Mouse (Mus musculus): Measurements from ENCODE around the gene Nedd8. TPM values are rescaled to one million over a fixed set of nuclear protein-coding genes. Genes with fewer than 3 reads are reported as not detected.

Nedd8 gene
- polyA plus RNA-seq, 1 experiment from 2014 or later: 563 TPM

GRCm38 (mm10) chr14:55614565-55615178, 57.3 kb downstream of the Nedd8 start:
- Histone ChIP-seq H3K36me3 (ENCODE audit: control insufficient read depth, insufficient read depth, low read length) (peaks cover 6% of the 10 kb centered on the region), H3K9ac (ENCODE audit: low read length) (no peak overlapping the region), H3K4me2 (ENCODE audit: low read length) (no peak overlapping the region), H3K4me1 (ENCODE audit: control insufficient read depth in 2 of 2, insufficient read depth in 2 of 2, low read length in 2 of 2) (peaks cover 5 to 18% of the 10 kb centered on the region in 2 experiments; a peak in 3 of 4 replicates), H3K27me3 (ENCODE audit: control insufficient read depth, insufficient read depth, low read length) (no peaks in the 10 kb centered on the region), H3K4me3 (ENCODE audit: control insufficient read depth in 1 of 2, insufficient read depth in 1 of 2, low read depth in 1 of 2, low read length in 2 of 2) (no peak overlapping the region), H3K27ac (replicated peaks in 1 of 2; ENCODE audit: control insufficient read depth in 1 of 2, insufficient read depth in 1 of 2, low read depth in 2 of 2, low read length in 2 of 2) (no peak overlapping the region), H3K9me3 (ENCODE audit: control insufficient read depth, low read length) (no peaks in the 10 kb centered on the region)
- no peak for ATAC-seq (ENCODE audit: insufficient number of reproducible peaks, insufficient read depth, low FRiP score, low read depth)
- WGBS: 58% methylated on average over 7 of the region's 7 CpGs

GRCm38 (mm10) chr14:55613346-55613745, 58.6 kb downstream of the Nedd8 start:
- 18% methylated on average over 6 of the region's 6 CpGs for WGBS
- Histone ChIP-seq H3K9ac (ENCODE audit: low read length) (no peak overlapping the region), H3K4me3 (ENCODE audit: control insufficient read depth in 1 of 2, insufficient read depth in 1 of 2, low read depth in 1 of 2, low read length in 2 of 2) (no peak overlapping the region), H3K4me2 (ENCODE audit: low read length) (no peak overlapping the region), H3K27ac (replicated peaks in 1 of 2; ENCODE audit: control insufficient read depth in 1 of 2, insufficient read depth in 1 of 2, low read depth in 2 of 2, low read length in 2 of 2) (0 out of 4 replicates have a peak overlapping the region, but pooled peaks of 1 of the 2 experiments have one; percentile 19), H3K4me1 (ENCODE audit: control insufficient read depth in 2 of 2, insufficient read depth in 2 of 2, low read length in 2 of 2) (peaks cover 3 to 12% of the 10 kb centered on the region in 2 experiments; a peak in 3 of 4 replicates), H3K9me3 (ENCODE audit: control insufficient read depth, low read length) (no peaks in the 10 kb centered on the region), H3K27me3 (ENCODE audit: control insufficient read depth, insufficient read depth, low read length) (no peaks in the 10 kb centered on the region), H3K36me3 (ENCODE audit: control insufficient read depth, insufficient read depth, low read length) (peaks cover 19% of the 10 kb centered on the region)
- no peak for ATAC-seq (ENCODE audit: insufficient number of reproducible peaks, insufficient read depth, low FRiP score, low read depth)

Other genes starting within 250 kb of the Nedd8 start
- 43.4 and 54.1 TPM in 2 replicates for gene Dhrs4, start 193.4 kb downstream of the Nedd8 start, polyA plus RNA-seq (2014; fragmentation: Nextera tagmentation; extraction: Ambion mirVana)
- gene Carmil3, start 181.5 kb downstream of the Nedd8 start, polyA plus RNA-seq (2014; fragmentation: Nextera tagmentation; extraction: Ambion mirVana): 1.6 and 2.9 TPM in 2 replicates
- gene Cpne6, start 161.7 kb downstream of the Nedd8 start, polyA plus RNA-seq (2014; fragmentation: Nextera tagmentation; extraction: Ambion mirVana): 0.12 and 0.36 TPM in 2 replicates
- not detected in 2 replicates for gene Nrl, start 147.1 kb downstream of the Nedd8 start, polyA plus RNA-seq (2014; fragmentation: Nextera tagmentation; extraction: Ambion mirVana)
- 35.1 TPM in 2 replicates for gene Pck2, start 131.9 kb downstream of the Nedd8 start, polyA plus RNA-seq (2014; fragmentation: Nextera tagmentation; extraction: Ambion mirVana)
- gene Dcaf11, start 112.1 kb downstream of the Nedd8 start, polyA plus RNA-seq (2014; fragmentation: Nextera tagmentation; extraction: Ambion mirVana): 68.1 and 74.1 TPM in 2 replicates
- not detected in 2 replicates for gene A730061H03Rik, start 111.7 kb downstream of the Nedd8 start, polyA plus RNA-seq (2014; fragmentation: Nextera tagmentation; extraction: Ambion mirVana)
- gene Fitm1, start 96.5 kb downstream of the Nedd8 start, polyA plus RNA-seq (2014; fragmentation: Nextera tagmentation; extraction: Ambion mirVana): 97.6 and 102 TPM in 2 replicates
- gene Psme1, start 94.0 kb downstream of the Nedd8 start, polyA plus RNA-seq (2014; fragmentation: Nextera tagmentation; extraction: Ambion mirVana): 224 and 250 TPM in 2 replicates
- 22.6 and 22.7 TPM in 2 replicates for gene Emc9, start 86.8 kb downstream of the Nedd8 start, polyA plus RNA-seq (2014; fragmentation: Nextera tagmentation; extraction: Ambion mirVana)
- gene Psme2, start 81.0 kb downstream of the Nedd8 start, polyA plus RNA-seq (2014; fragmentation: Nextera tagmentation; extraction: Ambion mirVana): 225 and 229 TPM in 2 replicates
- gene Rnf31, start 80.4 kb downstream of the Nedd8 start, polyA plus RNA-seq (2014; fragmentation: Nextera tagmentation; extraction: Ambion mirVana): 12.7 and 13.1 TPM in 2 replicates
- 9.8 and 10.1 TPM in 2 replicates for gene Irf9, start 68.6 kb downstream of the Nedd8 start, polyA plus RNA-seq (2014; fragmentation: Nextera tagmentation; extraction: Ambion mirVana)
- gene Rec8, start 54.1 kb downstream of the Nedd8 start, polyA plus RNA-seq (2014; fragmentation: Nextera tagmentation; extraction: Ambion mirVana): 7.1 and 10.2 TPM in 2 replicates
- 65.7 and 68.4 TPM in 2 replicates for gene Ipo4, start 36.2 kb downstream of the Nedd8 start, polyA plus RNA-seq (2014; fragmentation: Nextera tagmentation; extraction: Ambion mirVana)
- gene Gm49378, start 34.2 kb downstream of the Nedd8 start, polyA plus RNA-seq (2014; fragmentation: Nextera tagmentation; extraction: Ambion mirVana): 1.8 and 2.5 TPM in 2 replicates
- gene Tm9sf1, start 28.3 kb downstream of the Nedd8 start, polyA plus RNA-seq (2014; fragmentation: Nextera tagmentation; extraction: Ambion mirVana): 86.6 and 90.0 TPM in 2 replicates
- gene Tssk4, start 21.9 kb downstream of the Nedd8 start, polyA plus RNA-seq (2014; fragmentation: Nextera tagmentation; extraction: Ambion mirVana): 0.35 and 0.46 TPM in 2 replicates
- 99.2 and 100 TPM in 2 replicates for gene Mdp1, start 11.6 kb downstream of the Nedd8 start, polyA plus RNA-seq (2014; fragmentation: Nextera tagmentation; extraction: Ambion mirVana)
- 40.6 and 40.9 TPM in 2 replicates for gene Gmpr2, start 183 bp downstream of the Nedd8 start, polyA plus RNA-seq (2014; fragmentation: Nextera tagmentation; extraction: Ambion mirVana)
- 28.7 and 31.6 TPM in 2 replicates for gene Tinf2, start 9.7 kb upstream of the Nedd8 start, polyA plus RNA-seq (2014; fragmentation: Nextera tagmentation; extraction: Ambion mirVana)
- 0.13 and 0.14 TPM in 2 replicates for gene Tgm1, start 41.8 kb upstream of the Nedd8 start, polyA plus RNA-seq (2014; fragmentation: Nextera tagmentation; extraction: Ambion mirVana)
- gene Rabggta, start 50.1 kb upstream of the Nedd8 start, polyA plus RNA-seq (2014; fragmentation: Nextera tagmentation; extraction: Ambion mirVana): 20.1 and 20.5 TPM in 2 replicates
- gene Dhrs1, start 73.6 kb upstream of the Nedd8 start, polyA plus RNA-seq (2014; fragmentation: Nextera tagmentation; extraction: Ambion mirVana): 59.8 and 70.6 TPM in 2 replicates
- gene Nop9, start 73.6 kb upstream of the Nedd8 start, polyA plus RNA-seq (2014; fragmentation: Nextera tagmentation; extraction: Ambion mirVana): 21.3 and 25.2 TPM in 2 replicates
- 1.5 and 1.6 TPM in 2 replicates for gene Cideb, start 86.3 kb upstream of the Nedd8 start, polyA plus RNA-seq (2014; fragmentation: Nextera tagmentation; extraction: Ambion mirVana)
- gene Ltb4r2, start 89.3 kb upstream of the Nedd8 start, polyA plus RNA-seq (2014; fragmentation: Nextera tagmentation; extraction: Ambion mirVana): 0.24 and 0.27 TPM in 2 replicates
- gene Ltb4r1, start 93.8 kb upstream of the Nedd8 start, polyA plus RNA-seq (2014; fragmentation: Nextera tagmentation; extraction: Ambion mirVana): 0.28 and 0.62 TPM in 2 replicates
- 14.8 and 17.7 TPM in 2 replicates for gene Adcy4, start 112.0 kb upstream of the Nedd8 start, polyA plus RNA-seq (2014; fragmentation: Nextera tagmentation; extraction: Ambion mirVana)
- gene Ripk3, start 116.7 kb upstream of the Nedd8 start, polyA plus RNA-seq (2014; fragmentation: Nextera tagmentation; extraction: Ambion mirVana): 13.6 and 16.1 TPM in 2 replicates
- gene Nfatc4, start 151.0 kb upstream of the Nedd8 start, polyA plus RNA-seq (2014; fragmentation: Nextera tagmentation; extraction: Ambion mirVana): 7.6 and 11.0 TPM in 2 replicates
- gene Nynrin, start 181.9 kb upstream of the Nedd8 start, polyA plus RNA-seq (2014; fragmentation: Nextera tagmentation; extraction: Ambion mirVana): 11.0 and 12.4 TPM in 2 replicates
- gene Cbln3, start 212.3 kb upstream of the Nedd8 start, polyA plus RNA-seq (2014; fragmentation: Nextera tagmentation; extraction: Ambion mirVana): 0.24 and 0.61 TPM in 2 replicates
- gene Khnyn, start 212.8 kb upstream of the Nedd8 start, polyA plus RNA-seq (2014; fragmentation: Nextera tagmentation; extraction: Ambion mirVana): 5.7 and 6.1 TPM in 2 replicates
- 51.6 and 52.1 TPM in 2 replicates for gene Sdr39u1, start 228.2 kb upstream of the Nedd8 start, polyA plus RNA-seq (2014; fragmentation: Nextera tagmentation; extraction: Ambion mirVana)